Comparison of ENCODE assay signal across 8 mouse cellular contexts in the genomic region with DNA sequence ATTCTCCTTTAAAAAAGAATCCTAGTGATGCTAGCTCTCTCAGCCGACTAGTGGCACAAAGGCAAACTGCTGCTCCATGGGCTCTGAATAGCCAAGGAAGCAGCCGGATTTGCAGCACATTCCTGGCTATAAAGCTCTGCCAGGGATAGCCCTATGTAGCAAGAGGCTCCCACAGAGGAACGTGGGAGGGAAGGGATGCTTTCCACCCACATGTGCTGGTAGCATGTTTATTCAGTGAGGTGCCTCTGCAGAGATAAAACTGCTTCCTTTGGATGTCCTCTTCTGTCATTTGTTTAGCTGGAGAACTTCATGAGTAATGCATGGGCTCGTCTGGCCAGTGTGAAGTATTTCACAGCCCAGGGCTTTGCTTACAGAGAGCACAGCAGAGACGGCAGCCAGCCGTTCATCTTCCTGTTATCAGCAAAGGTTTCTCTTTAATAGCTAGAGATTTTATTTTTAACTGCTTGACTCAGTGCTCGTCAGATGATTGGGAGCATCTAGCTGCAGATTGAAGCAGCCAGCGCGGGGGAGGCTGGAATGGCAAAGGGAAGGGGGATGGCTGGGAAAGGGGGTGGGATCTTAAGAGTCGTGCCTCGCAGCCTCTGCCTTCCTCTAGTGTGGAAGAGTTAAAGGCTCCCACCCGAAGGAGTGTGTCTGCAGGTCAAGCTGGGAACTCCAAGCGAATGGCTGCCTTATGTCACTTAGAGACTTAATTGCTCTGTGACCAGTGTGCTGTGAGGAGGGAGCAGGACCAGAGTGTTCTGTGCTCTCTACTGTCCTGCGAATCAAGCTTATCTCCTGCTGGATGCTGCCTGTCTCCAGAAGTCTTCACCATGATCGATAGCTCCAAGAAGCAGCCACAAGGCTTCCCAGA.
DNase-seq lines count a peak whose midpoint lies in the region; ATAC-seq lines count a peak whose summit lies in the region.

No protein-coding gene starts in this region.

- 0 out of 2 replicates have a peak overlapping the region, but pooled peaks have one; percentile 1 for H3K27ac ChIP-seq in embryonic facial prominence, embryonic 14.5 days (replicated peaks; ENCODE audit: low read depth, low read length)
- no peak overlapping the region for H3K27ac ChIP-seq in limb, embryonic 11.5 days (replicated peaks; ENCODE audit: low read depth, low read length)
- H3K27ac ChIP-seq in midbrain, embryonic 15.5 days: peak overlapping the region; percentile 82

- H3K4me3 ChIP-seq in embryonic facial prominence, embryonic 14.5 days (ENCODE audit: low read depth, low read length): peak overlapping the region; percentile 4; the same call in 1 of the 2 replicates
- no peak overlapping the region for H3K4me3 ChIP-seq in limb, embryonic 11.5 days (ENCODE audit: low read depth, low read length)
- peak overlapping the region; percentile 34 for H3K4me3 ChIP-seq in midbrain, embryonic 15.5 days

- peaks cover 25% of the 10 kb centered on the region for H3K4me1 ChIP-seq in embryonic facial prominence, embryonic 14.5 days (ENCODE audit: control insufficient read depth, insufficient read depth, low read length)
- H3K4me1 ChIP-seq in limb, embryonic 11.5 days (ENCODE audit: control insufficient read depth, insufficient read depth, low read length): peaks cover 2% of the 10 kb centered on the region; the same call in 1 of the 2 replicates
- H3K4me1 ChIP-seq in midbrain, embryonic 15.5 days: peaks cover 32% of the 10 kb centered on the region

- WGBS in embryonic facial prominence, embryonic 14.5 days: 18% methylated on average over 15 of the region's 15 CpGs
- WGBS in limb, embryonic 11.5 days: 9% methylated on average over 15 of the region's 15 CpGs
- WGBS in midbrain, embryonic 15.5 days: 17% methylated on average over 15 of the region's 15 CpGs

- no peaks in the 10 kb centered on the region for H3K9me3 ChIP-seq in embryonic facial prominence, embryonic 14.5 days (ENCODE audit: control insufficient read depth, low read length)
- H3K9me3 ChIP-seq in limb, embryonic 11.5 days (ENCODE audit: control insufficient read depth, low read length): no peaks in the 10 kb centered on the region
- H3K9me3 ChIP-seq in midbrain, embryonic 15.5 days: no peaks in the 10 kb centered on the region

- no peaks in the 10 kb centered on the region for H3K27me3 ChIP-seq in embryonic facial prominence, embryonic 14.5 days (replicated peaks; ENCODE audit: control insufficient read depth, insufficient read depth, low read length)
- H3K27me3 ChIP-seq in limb, embryonic 11.5 days (ENCODE audit: control insufficient read depth, insufficient read depth, low read length): no peaks in the 10 kb centered on the region
- no peaks in the 10 kb centered on the region for H3K27me3 ChIP-seq in midbrain, embryonic 15.5 days (replicated peaks)

- H3K9ac ChIP-seq in embryonic facial prominence, embryonic 14.5 days (ENCODE audit: low read depth, low read length): no peak overlapping the region
- H3K9ac ChIP-seq in limb, embryonic 11.5 days (ENCODE audit: low read length): no peak overlapping the region
- peak overlapping the region; percentile 28 for H3K9ac ChIP-seq in midbrain, embryonic 15.5 days

- peak; percentile 57 to 71 for DNase-seq in adrenal gland, postnatal 36 days
- DNase-seq in embryonic facial prominence, embryonic 14.5 days (ENCODE audit: low spot score): peak; percentile 77
- DNase-seq in heart, adult 9 months (ENCODE audit: low spot score in 2 of 2): peak; percentile 73 to 81
- peak; percentile 74 for DNase-seq in kidney, adult 9 months
- peak; percentile 64 for DNase-seq in limb, embryonic 11.5 days (ENCODE audit: low spot score)
- DNase-seq in telencephalon, adult 2 months (ENCODE audit: low read depth, low spot score): peak; percentile 95

- ATAC-seq in embryonic facial prominence, embryonic 14.5 days (ENCODE audit: low read depth): peak; percentile 67; the same call in 1 of the 2 replicates
- ATAC-seq in limb, embryonic 11.5 days (ENCODE audit: insufficient number of reproducible peaks, low FRiP score, low TSS enrichment, low read depth): peak; percentile 60; the same call in 1 of the 2 replicates
- ATAC-seq in midbrain, embryonic 15.5 days (replicated peaks): peak; percentile 92
- ATAC-seq in activated CD4-positive, CD25-positive, alpha-beta regulatory T cell, adult 4 months: no peak

- H3K36me3 ChIP-seq in embryonic facial prominence, embryonic 14.5 days (ENCODE audit: control insufficient read depth, insufficient read depth, low read length): no peaks in the 10 kb centered on the region
- no peaks in the 10 kb centered on the region for H3K36me3 ChIP-seq in limb, embryonic 11.5 days (ENCODE audit: control insufficient read depth, insufficient read depth, low read length)
- no peaks in the 10 kb centered on the region for H3K36me3 ChIP-seq in midbrain, embryonic 15.5 days (replicated peaks)

- H3K4me2 ChIP-seq in embryonic facial prominence, embryonic 14.5 days (ENCODE audit: low read depth, low read length): peak overlapping the region; percentile 42
- peak overlapping the region; percentile 20; the same call in 1 of the 2 replicates for H3K4me2 ChIP-seq in limb, embryonic 11.5 days (ENCODE audit: low read depth, severe bottlenecking)
- peak overlapping the region; percentile 51 for H3K4me2 ChIP-seq in midbrain, embryonic 15.5 days
